ENCODE assay signal across 17 mouse cellular contexts in genomic region chr2:71739173-71739860, GRCm38 (mm10). TPM values are rescaled to one million over a fixed set of nuclear protein-coding genes. Genes with fewer than 3 reads are reported as not detected.
A peak's percentile ranks its signal among the peaks of the same experiment; 100 is the strongest.
DNase-seq lines count a peak whose midpoint lies in the region; ATAC-seq and TF ChIP-seq lines count a peak whose summit lies in the region.
"Had no signal": no experiment of that assay in that cellular context is flagged by ENCODE, and none has a peak within 500 bp of the region (broad histone marks: within the 10 kb centered on the region; RNA-seq: fewer than 3 reads in every experiment).

No protein-coding gene starts in this region.

- 0 out of 2 replicates have a peak overlapping the region, but pooled peaks have one; percentile 15 for H3K4me2 ChIP-seq in liver, postnatal 0 days (ENCODE audit: low read depth, low read length)
- no peak overlapping the region for H3K4me2 ChIP-seq in liver, embryonic 11.5 days
- H3K4me2 ChIP-seq in intestine, embryonic 15.5 days (replicated peaks), result no peak overlapping the region
- no peak overlapping the region for H3K4me2 ChIP-seq in kidney, embryonic 15.5 days
- no peak overlapping the region for H3K4me2 ChIP-seq in stomach, embryonic 14.5 days (replicated peaks; ENCODE audit: low read depth, low read length)
- no peak overlapping the region for H3K4me2 ChIP-seq in hindbrain, embryonic 14.5 days (replicated peaks)
- H3K4me2 ChIP-seq: embryonic facial prominence, embryonic 12.5 days; hindbrain, embryonic 13.5 days; liver, embryonic 13.5 days had no signal

- H3K36me3 ChIP-seq in liver, postnatal 0 days (replicated peaks; ENCODE audit: insufficient read depth, low read length), result no peaks in the 10 kb centered on the region
- no peaks in the 10 kb centered on the region for H3K36me3 ChIP-seq in liver, embryonic 11.5 days (ENCODE audit: control insufficient read depth, insufficient read depth, low read length)
- no peaks in the 10 kb centered on the region for H3K36me3 ChIP-seq in intestine, embryonic 15.5 days
- H3K36me3 ChIP-seq in kidney, embryonic 15.5 days, result no peaks in the 10 kb centered on the region
- no peaks in the 10 kb centered on the region for H3K36me3 ChIP-seq in stomach, embryonic 14.5 days (ENCODE audit: control insufficient read depth, insufficient read depth, low read length)
- no peaks in the 10 kb centered on the region for H3K36me3 ChIP-seq in hindbrain, embryonic 14.5 days (replicated peaks; ENCODE audit: control insufficient read depth, insufficient read depth)
- H3K36me3 ChIP-seq: embryonic facial prominence, embryonic 12.5 days; hindbrain, embryonic 13.5 days; liver, embryonic 13.5 days had no signal

- no peaks in the 10 kb centered on the region for H3K9me3 ChIP-seq in liver, postnatal 0 days (ENCODE audit: low read length)
- no peaks in the 10 kb centered on the region for H3K9me3 ChIP-seq in liver, embryonic 11.5 days (ENCODE audit: control insufficient read depth, low read length)
- H3K9me3 ChIP-seq in intestine, embryonic 15.5 days, result no peaks in the 10 kb centered on the region
- H3K9me3 ChIP-seq in kidney, embryonic 15.5 days (replicated peaks), result no peaks in the 10 kb centered on the region; the same call in 1 of the 2 replicates
- no peaks in the 10 kb centered on the region for H3K9me3 ChIP-seq in stomach, embryonic 14.5 days (ENCODE audit: control insufficient read depth, low read depth, low read length)
- no peaks in the 10 kb centered on the region for H3K9me3 ChIP-seq in hindbrain, embryonic 14.5 days (ENCODE audit: control insufficient read depth, low read length)
- H3K9me3 ChIP-seq: embryonic facial prominence, embryonic 12.5 days; hindbrain, embryonic 13.5 days; liver, embryonic 13.5 days had no signal

- no peak for ATAC-seq in liver, postnatal 0 days
- no peak for ATAC-seq in liver, embryonic 11.5 days (replicated peaks; ENCODE audit: low FRiP score)
- peak; percentile 85 for ATAC-seq in intestine, embryonic 15.5 days
- peak; percentile 87 for ATAC-seq in kidney, embryonic 15.5 days (replicated peaks; ENCODE audit: low FRiP score)
- peak; percentile 70 for ATAC-seq in stomach, embryonic 14.5 days (ENCODE audit: insufficient number of reproducible peaks, insufficient read depth, low FRiP score, low read depth)
- ATAC-seq in hindbrain, embryonic 14.5 days (ENCODE audit: low FRiP score), result no peak
- ATAC-seq: activated CD4-positive, CD25-positive, alpha-beta regulatory T cell, adult 4 months; forebrain, postnatal 0 days had no signal

- no peak overlapping the region for H3K4me3 ChIP-seq in liver, postnatal 0 days (ENCODE audit: low read depth, low read length)
- H3K4me3 ChIP-seq in liver, embryonic 11.5 days (ENCODE audit: low read depth, low read length), result no peak overlapping the region
- H3K4me3 ChIP-seq in intestine, embryonic 15.5 days (replicated peaks), result no peak overlapping the region
- no peak overlapping the region for H3K4me3 ChIP-seq in kidney, embryonic 15.5 days (replicated peaks)
- no peak overlapping the region for H3K4me3 ChIP-seq in stomach, embryonic 14.5 days (ENCODE audit: low read depth, low read length)
- no peak overlapping the region for H3K4me3 ChIP-seq in hindbrain, embryonic 14.5 days (replicated peaks; ENCODE audit: low read length)
- H3K4me3 ChIP-seq: embryonic facial prominence, embryonic 12.5 days; hindbrain, embryonic 13.5 days; liver, embryonic 13.5 days; megakaryocyte, embryonic 14.5 days had no signal

- no peak for DNase-seq in liver, postnatal 0 days
- no peak for DNase-seq in liver, embryonic 11.5 days (ENCODE audit: low spot score)
- no peak for DNase-seq in right cerebral cortex, postnatal 25 days
- DNase-seq in hindbrain, embryonic 14.5 days (ENCODE audit: low spot score), result no peak
- no peak for DNase-seq in left cerebral cortex, postnatal 14 days (ENCODE audit: low spot score in 2 of 2)
- DNase-seq: cerebellum, postnatal 36 days; forebrain, postnatal 0 days; heart, adult 18-20 months; liver, embryonic 13.5 days; thymus, postnatal 25 days had no signal

- no peaks in the 10 kb centered on the region for H3K27me3 ChIP-seq in liver, postnatal 0 days (ENCODE audit: insufficient read depth, low read length)
- peaks cover 4% of the 10 kb centered on the region; the same call in 1 of the 2 replicates for H3K27me3 ChIP-seq in liver, embryonic 11.5 days (replicated peaks; ENCODE audit: control insufficient read depth, insufficient read depth, low read length)
- no peaks in the 10 kb centered on the region for H3K27me3 ChIP-seq in intestine, embryonic 15.5 days (replicated peaks)
- no peaks in the 10 kb centered on the region for H3K27me3 ChIP-seq in kidney, embryonic 15.5 days
- H3K27me3 ChIP-seq in stomach, embryonic 14.5 days (ENCODE audit: control insufficient read depth, insufficient read depth, low read length), result no peaks in the 10 kb centered on the region
- no peaks in the 10 kb centered on the region for H3K27me3 ChIP-seq in hindbrain, embryonic 14.5 days (ENCODE audit: control insufficient read depth, insufficient read depth, low read length)
- H3K27me3 ChIP-seq: embryonic facial prominence, embryonic 12.5 days; liver, embryonic 13.5 days; megakaryocyte, embryonic 14.5 days had no signal

- H3K9ac ChIP-seq in liver, postnatal 0 days (replicated peaks), result no peak overlapping the region
- H3K9ac ChIP-seq in liver, embryonic 11.5 days (ENCODE audit: low read depth, low read length), result no peak overlapping the region
- no peak overlapping the region for H3K9ac ChIP-seq in intestine, embryonic 15.5 days
- no peak overlapping the region for H3K9ac ChIP-seq in kidney, embryonic 15.5 days
- H3K9ac ChIP-seq in stomach, embryonic 14.5 days (replicated peaks; ENCODE audit: low read depth, low read length), result no peak overlapping the region
- H3K9ac ChIP-seq in hindbrain, embryonic 14.5 days, result no peak overlapping the region
- H3K9ac ChIP-seq: embryonic facial prominence, embryonic 12.5 days; forebrain, postnatal 0 days; hindbrain, embryonic 13.5 days; liver, embryonic 13.5 days had no signal

- H3K27ac ChIP-seq in liver, postnatal 0 days (ENCODE audit: low read depth), result no peak overlapping the region
- no peak overlapping the region for H3K27ac ChIP-seq in liver, embryonic 11.5 days (ENCODE audit: low read depth, low read length)
- peak overlapping the region; percentile 48 for H3K27ac ChIP-seq in intestine, embryonic 15.5 days
- H3K27ac ChIP-seq in kidney, embryonic 15.5 days, result peak overlapping the region; percentile 89
- H3K27ac ChIP-seq in stomach, embryonic 14.5 days (ENCODE audit: low read length), result peak overlapping the region; percentile 72; the same call in 1 of the 2 replicates
- H3K27ac ChIP-seq in hindbrain, embryonic 14.5 days, result no peak overlapping the region
- H3K27ac ChIP-seq: embryonic facial prominence, embryonic 12.5 days; hindbrain, embryonic 13.5 days; liver, embryonic 13.5 days had no signal

- WGBS in liver, postnatal 0 days (ENCODE audit: insufficient replicate concordance), result 57% methylated on average over 9 of the region's 9 CpGs
- 76% methylated on average over 9 of the region's 9 CpGs for WGBS in liver, embryonic 11.5 days
- WGBS in intestine, embryonic 15.5 days, result 52% methylated on average over 9 of the region's 9 CpGs
- WGBS in kidney, embryonic 15.5 days, result 52% methylated on average over 9 of the region's 9 CpGs
- WGBS in stomach, embryonic 14.5 days, result 44% methylated on average over 9 of the region's 9 CpGs
- 71% methylated on average over 9 of the region's 9 CpGs for WGBS in hindbrain, embryonic 14.5 days

- TF ChIP-seq CTCF in liver, postnatal 0 days (IDR thresholded peaks at IDR 0.05; ENCODE audit: low read depth), result no peak

- intact Hi-C loops in left cerebral cortex, postnatal 14 days (cut with DNase I), result no loop called here

- H3K4me1 ChIP-seq in liver, postnatal 0 days (ENCODE audit: insufficient read depth), result peaks cover 9% of the 10 kb centered on the region
- H3K4me1 ChIP-seq in liver, embryonic 11.5 days (replicated peaks; ENCODE audit: control insufficient read depth, insufficient read depth, low read length), result peaks cover 5% of the 10 kb centered on the region
- peaks cover 7% of the 10 kb centered on the region; the same call in 1 of the 2 replicates for H3K4me1 ChIP-seq in intestine, embryonic 15.5 days (replicated peaks)
- H3K4me1 ChIP-seq in kidney, embryonic 15.5 days, result peaks cover 36% of the 10 kb centered on the region
- peaks cover 8% of the 10 kb centered on the region for H3K4me1 ChIP-seq in stomach, embryonic 14.5 days (ENCODE audit: control insufficient read depth, insufficient read depth, low read length)
- H3K4me1 ChIP-seq in hindbrain, embryonic 14.5 days (replicated peaks; ENCODE audit: control insufficient read depth, insufficient read depth, low read length), result no peaks in the 10 kb centered on the region

- TF ChIP-seq EP300 in liver, postnatal 0 days (IDR thresholded peaks at IDR 0.05; ENCODE audit: low read depth), result no peak

RNA-seq across cellular contexts. Expression of gene Itga6, which starts 6.1 kb away (rescaled TPM):
- 7.5 and 7.7 TPM in 2 replicates for polyA plus RNA-seq in liver, postnatal 0 days (2015; fragmentation: Nextera tagmentation; extraction: Ambion mirVana)
- 22.3 and 24.2 TPM in 2 replicates for polyA plus RNA-seq in liver, embryonic 11.5 days (2014; fragmentation: Nextera tagmentation; extraction: Ambion mirVana)
- polyA plus RNA-seq in intestine, embryonic 15.5 days (2015; fragmentation: Nextera tagmentation; extraction: Ambion mirVana), result 47.6 and 48.1 TPM in 2 replicates
- 69.9 and 74.6 TPM in 2 replicates for polyA plus RNA-seq in kidney, embryonic 15.5 days (2015; fragmentation: Nextera tagmentation; extraction: Ambion mirVana)
- polyA plus RNA-seq in stomach, embryonic 14.5 days (2014; fragmentation: Nextera tagmentation; extraction: Ambion mirVana), result 65.5 and 77.0 TPM in 2 replicates
- polyA plus RNA-seq in hindbrain, embryonic 14.5 days (2014; fragmentation: Nextera tagmentation; extraction: Ambion mirVana), result 34.7 and 35.9 TPM in 2 replicates
- total RNA-seq in left cerebral cortex, postnatal 14 days (2021), result 10 to 100 TPM; 27.1 to 29.7 TPM

Comparison
In these comparisons a context has a peak if more than half of its experiments do, and no peak if none do; other contexts are left out.
1. ATAC-seq: peak in intestine, embryonic 15.5 days (single experiment), kidney, embryonic 15.5 days (single experiment) and stomach, embryonic 14.5 days (single experiment); none in liver, postnatal 0 days (single experiment), liver, embryonic 11.5 days (single experiment) and hindbrain, embryonic 14.5 days (single experiment).
2. H3K27ac ChIP-seq: peak in intestine, embryonic 15.5 days (single experiment), kidney, embryonic 15.5 days (single experiment) and stomach, embryonic 14.5 days (single experiment); none in liver, postnatal 0 days (single experiment), liver, embryonic 11.5 days (single experiment) and hindbrain, embryonic 14.5 days (single experiment).